Mouse (Mus musculus): ENCODE data around the gene Gm20911. TPM values are rescaled to one million over a fixed set of nuclear protein-coding genes. Genes with fewer than 3 reads are reported as not detected.

Gm20911 gene
- polyA plus RNA-seq (2015; fragmentation: Illumina TruSeq; extraction: RNeasy Lipid Tissue Mini Kit (QIAGEN cat#74804); ENCODE audit: low read depth, low replicate concordance) = not detected

GRCm38 (mm10) chrY:81457707-81458106, at the start of gene Gm20911:
Gene Gm20911, plus strand, starts transcription at chrY:81458007.

All from brain, adult 10 weeks (tissue).